Mouse (Mus musculus): ENCODE measurements at regions not wholly inside any gene's neighbourhood (a gene's known extent, or its start where the extent isn't known, plus 50 kb on each side); places are given as distances from the start of the nearest gene placed in this dataset.

DNA sequence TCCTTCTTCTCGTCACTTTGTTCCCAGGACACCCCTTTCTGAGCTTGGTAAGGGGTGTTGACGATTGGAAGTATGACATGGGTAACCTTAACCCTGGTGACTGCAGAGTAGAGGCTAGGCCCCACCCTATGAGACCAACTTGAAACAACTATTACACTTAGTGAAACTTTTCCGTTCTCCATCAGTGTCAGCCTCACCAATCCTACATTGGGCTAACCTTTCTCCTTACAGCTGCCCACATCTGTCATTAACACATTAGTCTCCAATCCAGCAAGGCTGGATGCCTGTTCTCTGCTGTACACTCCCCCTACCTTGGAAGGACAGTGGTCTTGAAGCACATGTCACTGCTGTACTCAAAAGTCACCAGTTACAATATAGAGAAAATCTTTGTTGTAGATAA lies 186.9 kb downstream of the Thbs2 start:
- no peak for TF ChIP-seq CTCF (IDR thresholded peaks at IDR 0.05)
- DNase-seq = no peak
- no peak overlapping the region for H3K27ac ChIP-seq
- intact Hi-C loops (cut with DNase I) = no loop called here
- H3K4me3 ChIP-seq = no peak overlapping the region

DNA sequence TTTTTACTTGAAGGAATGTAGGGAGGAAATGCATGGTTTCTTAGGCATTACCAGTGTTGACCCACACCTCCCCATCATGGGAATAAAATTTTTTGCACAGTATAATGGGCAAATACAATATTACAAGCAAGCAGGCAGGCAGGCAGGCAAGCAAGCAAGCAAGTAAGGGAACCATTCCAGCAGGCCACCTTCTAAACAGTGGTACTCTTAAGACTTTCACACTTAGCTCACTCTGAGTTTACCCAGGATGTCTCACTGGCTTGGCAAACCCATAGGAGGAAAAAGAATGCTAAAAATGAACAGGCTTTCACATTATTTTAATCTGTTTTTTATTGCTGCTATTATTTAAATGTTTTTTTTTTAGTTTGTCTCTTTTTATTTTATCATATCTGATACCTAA lies 187.9 kb downstream of the Thbs2 start:
- H3K27ac ChIP-seq = no peak overlapping the region
- no peak for DNase-seq
- no peak overlapping the region for H3K4me3 ChIP-seq
- TF ChIP-seq CTCF (IDR thresholded peaks at IDR 0.05) = no peak
- intact Hi-C loops (cut with DNase I) = no loop called here

DNA sequence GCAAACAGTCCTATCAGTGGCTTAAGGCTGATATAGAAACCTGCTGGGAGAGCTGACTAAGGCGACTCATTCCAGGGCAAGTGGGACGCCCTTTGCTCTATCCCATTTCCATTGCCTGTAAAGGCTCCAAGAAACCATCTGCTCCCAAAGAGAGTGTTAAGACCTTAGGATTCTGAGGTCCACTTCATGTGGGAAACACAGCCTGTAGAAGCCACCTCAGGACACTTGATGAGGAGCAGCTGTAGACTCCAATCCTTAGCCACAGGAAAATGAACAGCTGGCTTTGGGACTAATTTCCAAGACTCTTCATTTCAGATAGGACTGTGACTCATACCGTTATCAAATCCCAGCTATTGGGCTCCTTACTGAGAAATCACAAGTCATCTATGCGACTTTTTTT lies 188.6 kb downstream of the Thbs2 start:
- Histone ChIP-seq H3K27ac (no peak overlapping the region), H3K4me3 (no peak overlapping the region)
- no peak for DNase-seq
- intact Hi-C loops (cut with DNase I) = no loop called here
- no peak for TF ChIP-seq CTCF (IDR thresholded peaks at IDR 0.05)

DNA sequence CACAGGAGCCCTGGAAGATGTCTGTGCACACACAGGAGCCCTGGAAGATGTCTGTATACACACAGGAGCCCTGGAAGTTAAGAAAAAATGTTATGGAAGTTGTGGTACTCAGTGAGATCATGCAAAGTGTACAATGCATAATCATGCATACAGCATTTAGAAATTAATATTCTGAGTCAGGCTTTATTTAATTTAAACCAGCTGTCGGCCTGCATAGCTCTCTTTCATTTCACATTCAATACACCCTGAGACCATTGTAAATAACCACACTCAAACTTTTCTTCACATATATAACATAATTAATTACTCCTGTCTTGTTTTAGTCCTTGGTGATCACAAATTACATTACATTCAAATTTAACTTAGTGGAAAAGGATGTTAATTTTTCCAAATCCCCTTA lies 190.4 kb downstream of the Thbs2 start:
- H3K4me3 ChIP-seq = no peak overlapping the region
- no peak for DNase-seq
- no peak for TF ChIP-seq CTCF (IDR thresholded peaks at IDR 0.05)
- intact Hi-C loops (cut with DNase I) = no loop called here
- H3K27ac ChIP-seq = no peak overlapping the region

- intact Hi-C loops (cut with DNase I) = no loop called here
- DNase-seq = no peak
- no peak for TF ChIP-seq CTCF (IDR thresholded peaks at IDR 0.05)
- H3K27ac ChIP-seq = no peak overlapping the region
- H3K4me3 ChIP-seq = no peak overlapping the region
Measured at GRCm38 (mm10) chr17:14501341-14501740, 192.7 kb downstream of the Thbs2 start.

- no peak for DNase-seq
- H3K4me3 ChIP-seq = no peak overlapping the region
- TF ChIP-seq CTCF (IDR thresholded peaks at IDR 0.05) = no peak
- no peak overlapping the region for H3K27ac ChIP-seq
- intact Hi-C loops (cut with DNase I) = no loop called here
Measured at GRCm38 (mm10) chr17:14497086-14497485, 196.9 kb downstream of the Thbs2 start.

- intact Hi-C loops (cut with DNase I) = no loop called here
- no peak for DNase-seq
Measured at GRCm38 (mm10) chr17:14493751-14494320, 200.2 kb downstream of the Thbs2 start.

GRCm38 (mm10) chr17:14492936-14493335 lies 201.1 kb downstream of the Thbs2 start:
- intact Hi-C loops (cut with DNase I) = no loop called here

More at GRCm38 (mm10) chr17:14493751-14494320, 200.2 kb downstream of the Thbs2 start:
- Histone ChIP-seq H3K27ac (no peak overlapping the region), H3K4me3 (no peak overlapping the region)
- TF ChIP-seq CTCF (IDR thresholded peaks at IDR 0.05) = no peak

DNA sequence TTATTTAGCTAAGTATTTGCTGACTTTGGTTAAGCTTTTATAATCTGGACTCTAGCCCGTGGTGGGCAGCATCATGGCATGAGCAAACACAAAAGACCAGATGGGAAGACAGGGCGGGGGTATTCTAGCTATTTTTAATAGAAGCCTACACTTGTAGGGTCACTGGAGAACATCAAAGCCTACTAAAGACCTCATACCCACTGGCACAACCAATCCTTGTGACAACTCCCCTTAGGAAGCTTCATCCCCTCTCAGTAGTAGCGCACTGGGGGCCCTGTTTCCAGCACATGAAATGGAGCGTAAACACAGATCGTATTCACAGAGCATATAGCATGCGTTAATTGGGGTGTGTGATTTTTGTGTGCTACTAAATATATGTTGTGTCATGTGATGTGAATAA lies 202.4 kb downstream of the Smoc2 start:
- no peak overlapping the region for H3K4me3 ChIP-seq
- no peak for DNase-seq
- H3K27ac ChIP-seq = no peak overlapping the region
- intact Hi-C loops (cut with DNase I) = no loop called here
- no peak for TF ChIP-seq CTCF (IDR thresholded peaks at IDR 0.05)

More at GRCm38 (mm10) chr17:14492936-14493335, 201.1 kb downstream of the Thbs2 start:
- H3K27ac ChIP-seq = no peak overlapping the region
- no peak for TF ChIP-seq CTCF (IDR thresholded peaks at IDR 0.05)
- H3K4me3 ChIP-seq = no peak overlapping the region
- no peak for DNase-seq

GRCm38 (mm10) chr17:14478938-14479505 lies 199.7 kb downstream of the Smoc2 start:
- intact Hi-C loops (cut with DNase I) = no loop called here
- DNase-seq = no peak
- no peak for TF ChIP-seq CTCF (IDR thresholded peaks at IDR 0.05)
- Histone ChIP-seq H3K4me3 (no peak overlapping the region), H3K27ac (no peak overlapping the region)

DNA sequence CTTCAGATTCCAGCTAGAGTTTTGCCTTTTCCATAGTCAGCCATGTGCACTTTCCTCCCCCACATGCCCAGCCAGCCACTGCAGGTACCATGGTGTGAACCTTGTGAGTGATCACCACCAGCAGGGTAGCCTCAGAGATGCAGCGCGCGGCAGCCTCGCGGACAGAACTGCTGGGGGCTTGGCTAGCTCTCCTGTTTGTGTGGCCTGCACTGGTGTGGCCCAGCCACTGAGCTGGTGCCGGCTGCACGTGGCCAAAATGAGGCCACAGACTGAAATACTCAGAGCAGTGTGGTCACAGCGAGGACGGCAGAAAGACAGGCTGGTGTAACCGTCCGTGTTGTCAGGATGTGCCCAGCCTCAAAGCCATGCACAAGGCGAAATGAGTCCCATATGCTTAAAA lies 197.4 kb downstream of the Smoc2 start:
- no peak for DNase-seq
- intact Hi-C loops (cut with DNase I) = no loop called here
- TF ChIP-seq CTCF (IDR thresholded peaks at IDR 0.05) = no peak
- Histone ChIP-seq H3K4me3 (no peak overlapping the region), H3K27ac (no peak overlapping the region)

DNA sequence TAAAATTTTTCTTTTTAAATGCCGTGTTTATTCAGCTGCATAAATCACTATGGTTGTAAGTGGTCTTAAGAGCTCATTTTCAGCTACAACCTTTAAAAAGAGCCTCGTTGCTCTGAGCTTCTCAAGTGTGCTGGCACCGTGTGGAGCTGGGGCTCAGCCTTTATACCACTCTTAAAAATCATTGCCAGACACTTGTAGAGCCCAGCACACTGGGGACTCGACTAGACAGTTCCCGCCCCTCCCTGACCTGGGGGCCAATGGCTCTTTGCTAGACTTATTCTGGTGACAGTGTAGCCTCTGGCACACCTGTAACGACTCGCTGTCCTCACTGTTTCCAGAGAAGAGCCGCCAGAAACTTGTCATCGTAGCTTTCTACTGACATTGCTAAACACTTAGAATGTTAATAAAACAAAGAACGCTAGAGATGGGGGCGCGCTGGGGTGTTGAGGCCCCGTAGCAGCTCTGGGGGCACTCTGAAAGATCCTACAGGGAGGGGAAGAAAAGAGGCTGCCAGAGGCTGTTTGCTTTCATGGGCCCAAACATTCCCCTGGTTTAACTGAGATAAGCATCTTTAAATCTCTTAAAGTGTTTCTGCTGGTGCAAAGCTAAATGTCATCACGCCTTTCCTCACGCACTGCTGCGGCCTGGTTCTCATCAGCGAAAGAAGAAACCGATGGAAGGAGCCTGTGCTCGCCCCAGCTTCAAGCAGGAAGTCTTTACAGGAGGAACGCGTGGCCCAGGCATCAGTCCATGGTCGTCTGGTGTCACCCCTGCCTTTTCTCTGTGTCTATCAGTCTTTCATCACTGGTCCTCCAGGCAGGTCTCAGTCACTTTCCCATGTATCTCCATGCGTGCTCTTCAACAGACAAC lies 196.7 kb downstream of the Smoc2 start:
- no peak overlapping the region for H3K4me3 ChIP-seq
- intact Hi-C loops (cut with DNase I) = no loop called here
- DNase-seq = no peak
- no peak for TF ChIP-seq CTCF (IDR thresholded peaks at IDR 0.05)
- no peak overlapping the region for H3K27ac ChIP-seq

DNA sequence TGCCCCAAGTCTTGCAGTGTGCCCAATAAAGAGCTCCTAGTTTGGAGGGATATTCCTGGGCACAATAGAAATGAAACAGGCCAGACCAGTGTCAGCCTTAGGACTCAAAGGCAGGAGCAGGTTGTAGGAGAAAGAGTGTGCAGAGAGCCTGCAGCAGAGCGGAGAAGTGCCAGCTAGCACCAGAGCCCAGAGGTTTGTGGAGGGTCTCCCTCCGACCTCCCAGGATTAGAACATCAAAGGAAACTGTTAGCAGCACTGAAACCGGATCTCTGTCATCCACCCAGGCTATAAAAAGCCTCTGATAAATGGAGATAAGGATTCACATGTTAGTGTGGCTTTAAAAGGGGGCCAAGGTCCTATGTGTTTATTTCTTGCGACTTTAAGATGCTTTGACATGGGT lies 196.0 kb downstream of the Smoc2 start:
- DNase-seq = no peak
- no peak for TF ChIP-seq CTCF (IDR thresholded peaks at IDR 0.05)
- no peak overlapping the region for H3K27ac ChIP-seq
- no peak overlapping the region for H3K4me3 ChIP-seq
- intact Hi-C loops (cut with DNase I) = no loop called here

Measured in gastrocnemius, adult 2 months (tissue).